Mouse (Mus musculus): Measurements from ENCODE around the gene Nck2. TPM values are rescaled to one million over a fixed set of nuclear protein-coding genes. Genes with fewer than 3 reads are reported as not detected.

Nck2 gene
- polyA plus RNA-seq, 2 experiments = 8.4 to 9.0 TPM

- DNase-seq (ENCODE audit: low read depth in 3 of 3, low spot score in 3 of 3) = no peak
- 64% methylated on average over 9 of the region's 9 CpGs for WGBS (ENCODE audit: insufficient replicate concordance)
- ATAC-seq (ENCODE audit: insufficient read depth) = no peak
- no peak overlapping the region for H3K9ac ChIP-seq (replicated peaks)
- no peak overlapping the region for H3K27ac ChIP-seq
- H3K4me2 ChIP-seq (ENCODE audit: low read depth) = no peak overlapping the region
- H3K4me3 ChIP-seq (ENCODE audit: insufficient read depth in 1 of 2, low read depth in 2 of 2, low read length in 2 of 2) = no peak overlapping the region
- no peaks in the 10 kb centered on the region for H3K36me3 ChIP-seq (replicated peaks; ENCODE audit: control insufficient read depth, insufficient read depth, low read depth)
- H3K4me1 ChIP-seq (replicated peaks; ENCODE audit: control insufficient read depth in 2 of 2, insufficient read depth in 2 of 2, low read length in 1 of 2) = peaks cover 0 to 6% of the 10 kb centered on the region in 2 experiments; a peak in 2 of 4 replicates
- H3K9me3 ChIP-seq (ENCODE audit: control insufficient read depth, low read length) = no peaks in the 10 kb centered on the region
- H3K27me3 ChIP-seq (ENCODE audit: control insufficient read depth, insufficient read depth, low read length) = no peaks in the 10 kb centered on the region
- TF ChIP-seq EP300 (IDR thresholded peaks at IDR 0.05; ENCODE audit: low read depth) = no peak
- TF ChIP-seq CTCF (IDR thresholded peaks at IDR 0.05; ENCODE audit: low read depth) = no peak
These were observed 14.2 kb upstream of the Nck2 start for GRCm38 (mm10) chr1:43429924-43430876.

GRCm38 (mm10) chr1:43433853-43434252, 10.5 kb upstream of the Nck2 start:
- H3K36me3 ChIP-seq (replicated peaks; ENCODE audit: control insufficient read depth, insufficient read depth, low read depth) = no peaks in the 10 kb centered on the region
- TF ChIP-seq CTCF (IDR thresholded peaks at IDR 0.05; ENCODE audit: low read depth) = no peak
- TF ChIP-seq EP300 (IDR thresholded peaks at IDR 0.05; ENCODE audit: low read depth) = no peak
- no peak overlapping the region for H3K9ac ChIP-seq (replicated peaks)
- H3K9me3 ChIP-seq (ENCODE audit: control insufficient read depth, low read length) = no peaks in the 10 kb centered on the region
- no peaks in the 10 kb centered on the region for H3K27me3 ChIP-seq (ENCODE audit: control insufficient read depth, insufficient read depth, low read length)
- H3K27ac ChIP-seq = no peak overlapping the region
- ATAC-seq (ENCODE audit: insufficient read depth) (no peak), DNase-seq (ENCODE audit: low read depth in 3 of 3, low spot score in 3 of 3) (no peak)
- no peak overlapping the region for H3K4me3 ChIP-seq (ENCODE audit: insufficient read depth in 1 of 2, low read depth in 2 of 2, low read length in 2 of 2)
- H3K4me1 ChIP-seq (replicated peaks; ENCODE audit: control insufficient read depth in 2 of 2, insufficient read depth in 2 of 2, low read length in 1 of 2) = peaks cover 0 to 6% of the 10 kb centered on the region in 2 experiments; a peak in 2 of 4 replicates
- 66% methylated on average over 4 of the region's 4 CpGs for WGBS (ENCODE audit: insufficient replicate concordance)
- H3K4me2 ChIP-seq (ENCODE audit: low read depth) = no peak overlapping the region

GRCm38 (mm10) chr1:43436554-43436953, 7.8 kb upstream of the Nck2 start:
- no peak for TF ChIP-seq EP300 (IDR thresholded peaks at IDR 0.05; ENCODE audit: low read depth)
- no peak for TF ChIP-seq CTCF (IDR thresholded peaks at IDR 0.05; ENCODE audit: low read depth)
- Histone ChIP-seq H3K9me3 (ENCODE audit: control insufficient read depth, low read length) (no peaks in the 10 kb centered on the region), H3K4me3 (ENCODE audit: insufficient read depth in 1 of 2, low read depth in 2 of 2, low read length in 2 of 2) (no peak overlapping the region), H3K27ac (no peak overlapping the region), H3K36me3 (replicated peaks; ENCODE audit: control insufficient read depth, insufficient read depth, low read depth) (no peaks in the 10 kb centered on the region), H3K9ac (replicated peaks) (no peak overlapping the region), H3K4me2 (ENCODE audit: low read depth) (no peak overlapping the region), H3K27me3 (ENCODE audit: control insufficient read depth, insufficient read depth, low read length) (no peaks in the 10 kb centered on the region), H3K4me1 (replicated peaks; ENCODE audit: control insufficient read depth in 2 of 2, insufficient read depth in 2 of 2, low read length in 1 of 2) (0 out of 4 replicates have a peak, but pooled peaks cover 0 to 2% of the 10 kb centered on the region in 2 experiments)
- no peak for DNase-seq (ENCODE audit: low read depth in 3 of 3, low spot score in 3 of 3)
- no peak for ATAC-seq (ENCODE audit: insufficient read depth)

GRCm38 (mm10) chr1:43439261-43439660, 5.1 kb upstream of the Nck2 start:
- no peak for TF ChIP-seq EP300 (IDR thresholded peaks at IDR 0.05; ENCODE audit: low read depth)
- TF ChIP-seq CTCF (IDR thresholded peaks at IDR 0.05; ENCODE audit: low read depth) = no peak
- Histone ChIP-seq H3K4me2 (ENCODE audit: low read depth) (no peak overlapping the region), H3K27me3 (ENCODE audit: control insufficient read depth, insufficient read depth, low read length) (no peaks in the 10 kb centered on the region), H3K36me3 (replicated peaks; ENCODE audit: control insufficient read depth, insufficient read depth, low read depth) (no peaks in the 10 kb centered on the region), H3K27ac (no peak overlapping the region), H3K4me1 (replicated peaks; ENCODE audit: control insufficient read depth in 2 of 2, insufficient read depth in 2 of 2, low read length in 1 of 2) (0 out of 4 replicates have a peak, but pooled peaks cover 0 to 2% of the 10 kb centered on the region in 2 experiments), H3K9ac (replicated peaks) (no peak overlapping the region), H3K9me3 (ENCODE audit: control insufficient read depth, low read length) (no peaks in the 10 kb centered on the region), H3K4me3 (ENCODE audit: insufficient read depth in 1 of 2, low read depth in 2 of 2, low read length in 2 of 2) (no peak overlapping the region)
- WGBS (ENCODE audit: insufficient replicate concordance) = 69% methylated on average over 1 of the region's 1 CpGs
- ATAC-seq (ENCODE audit: insufficient read depth) (no peak), DNase-seq (ENCODE audit: low read depth in 3 of 3, low spot score in 3 of 3) (no peak)

GRCm38 (mm10) chr1:43442568-43442967, 1.8 kb upstream of the Nck2 start:
- WGBS (ENCODE audit: insufficient replicate concordance) = 78% methylated on average over 2 of the region's 2 CpGs
- ATAC-seq (ENCODE audit: insufficient read depth) (no peak), DNase-seq (ENCODE audit: low read depth in 3 of 3, low spot score in 3 of 3) (no peak)
- Histone ChIP-seq H3K36me3 (replicated peaks; ENCODE audit: control insufficient read depth, insufficient read depth, low read depth) (no peaks in the 10 kb centered on the region), H3K27ac (no peak overlapping the region), H3K27me3 (ENCODE audit: control insufficient read depth, insufficient read depth, low read length) (no peaks in the 10 kb centered on the region), H3K9me3 (ENCODE audit: control insufficient read depth, low read length) (no peaks in the 10 kb centered on the region), H3K4me2 (ENCODE audit: low read depth) (no peak overlapping the region), H3K4me1 (replicated peaks; ENCODE audit: control insufficient read depth in 2 of 2, insufficient read depth in 2 of 2, low read length in 1 of 2) (peaks cover 13 to 15% of the 10 kb centered on the region in 2 experiments), H3K4me3 (ENCODE audit: insufficient read depth in 1 of 2, low read depth in 2 of 2, low read length in 2 of 2) (no peak overlapping the region), H3K9ac (replicated peaks) (no peak overlapping the region)
- TF ChIP-seq EP300 (IDR thresholded peaks at IDR 0.05; ENCODE audit: low read depth) (no peak), CTCF (IDR thresholded peaks at IDR 0.05; ENCODE audit: low read depth) (no peak)
